In the genomic region with DNA sequence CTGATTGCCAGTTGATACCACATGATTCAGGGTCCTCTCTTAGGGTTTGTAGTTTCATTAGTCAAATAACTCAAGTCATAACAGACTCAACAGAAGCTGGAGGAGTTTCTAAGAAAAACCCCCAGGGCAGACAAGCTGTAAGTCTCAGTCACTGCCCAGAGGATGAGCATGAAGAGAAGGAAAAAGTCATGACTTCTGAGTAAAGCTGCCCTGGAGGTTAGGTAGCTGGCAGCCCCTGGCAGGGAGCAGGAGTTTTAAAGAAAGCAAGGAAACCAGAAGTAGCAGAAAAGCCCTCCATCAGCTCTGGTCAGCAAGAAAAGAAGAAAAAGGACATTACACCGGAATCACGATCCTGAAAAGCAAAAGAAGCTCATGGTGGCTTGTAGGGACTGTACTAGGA, we compare ENCODE assay signal across 24 mouse cellular contexts. TPM values are rescaled to one million over a fixed set of nuclear protein-coding genes. Genes with fewer than 3 reads are reported as not detected.
A peak's percentile ranks its signal among the peaks of the same experiment; 100 is the strongest.
DNase-seq lines count a peak whose midpoint lies in the region; ATAC-seq and TF ChIP-seq lines count a peak whose summit lies in the region.
"Had no signal": no experiment of that assay in that cellular context is flagged by ENCODE, and none has a peak within 500 bp of the region (broad histone marks: within the 10 kb centered on the region; RNA-seq: fewer than 3 reads in every experiment).

No protein-coding gene starts in this region.

- no peaks in the 10 kb centered on the region for H3K36me3 ChIP-seq in lung, embryonic 16.5 days (ENCODE audit: control insufficient read depth, insufficient read depth, low read length)
- no peaks in the 10 kb centered on the region for H3K36me3 ChIP-seq in stomach, embryonic 15.5 days
- no peaks in the 10 kb centered on the region for H3K36me3 ChIP-seq in stomach, postnatal 0 days (ENCODE audit: control insufficient read depth, insufficient read depth, low read length)
- H3K36me3 ChIP-seq: embryonic facial prominence, embryonic 13.5 days; embryonic facial prominence, embryonic 15.5 days; forebrain, embryonic 10.5 days; forebrain, embryonic 12.5 days; G1E had no signal

- H3K9me3 ChIP-seq in lung, embryonic 16.5 days (ENCODE audit: control insufficient read depth, low read length): peaks cover 2% of the 10 kb centered on the region; the same call in 1 of the 2 replicates
- H3K9me3 ChIP-seq in stomach, embryonic 15.5 days: no peaks in the 10 kb centered on the region
- no peaks in the 10 kb centered on the region for H3K9me3 ChIP-seq in stomach, postnatal 0 days (ENCODE audit: control insufficient read depth, low read length)
- H3K9me3 ChIP-seq: embryonic facial prominence, embryonic 13.5 days; embryonic facial prominence, embryonic 15.5 days; forebrain, embryonic 10.5 days; forebrain, embryonic 12.5 days; G1E had no signal

- TF ChIP-seq EP300 in stomach, postnatal 0 days (optimal IDR thresholded peaks at IDR 0.05): no peak

- peak overlapping the region; percentile 21 for H3K27ac ChIP-seq in lung, embryonic 16.5 days (ENCODE audit: low read length)
- H3K27ac ChIP-seq in stomach, embryonic 15.5 days: peak overlapping the region; percentile 48; the same call in 1 of the 2 replicates
- H3K27ac ChIP-seq in stomach, postnatal 0 days (replicated peaks): no peak overlapping the region
- H3K27ac ChIP-seq: embryonic facial prominence, embryonic 13.5 days; embryonic facial prominence, embryonic 15.5 days; forebrain, embryonic 12.5 days had no signal

- H3K4me1 ChIP-seq in lung, embryonic 16.5 days (replicated peaks; ENCODE audit: control insufficient read depth, insufficient read depth, low read length): peaks cover 14% of the 10 kb centered on the region
- peaks cover 3% of the 10 kb centered on the region; the same call in 1 of the 2 replicates for H3K4me1 ChIP-seq in stomach, embryonic 15.5 days
- no peaks in the 10 kb centered on the region for H3K4me1 ChIP-seq in stomach, postnatal 0 days (replicated peaks; ENCODE audit: control insufficient read depth, insufficient read depth)

- no peak for DNase-seq in lung, postnatal 14 days
- no peak for DNase-seq in stomach, postnatal 0 days (ENCODE audit: low spot score)
- no peak for DNase-seq in frontal cortex, postnatal 14 days (ENCODE audit: low spot score in 2 of 2)
- DNase-seq: adrenal gland, adult 2 months; adrenal gland, postnatal 10 days; adrenal gland, postnatal 25 days; B cell, adult 2 months; cerebellum, adult 11 months; cerebellum, adult 18-20 months; cerebellum, adult 8-10 months; cerebellum, adult 9-11 months; cerebellum, postnatal 14 days; cerebellum, postnatal 36 days; embryo, embryonic 11 days had no signal

- ATAC-seq in lung, embryonic 16.5 days (ENCODE audit: low read depth): peak; percentile 17; the same call in 1 of the 2 replicates
- ATAC-seq in stomach, embryonic 15.5 days (ENCODE audit: insufficient read depth, low FRiP score, low read depth): no peak
- ATAC-seq in stomach, postnatal 0 days (ENCODE audit: low FRiP score, low TSS enrichment): no peak
- ATAC-seq: CD4-positive, CD25-positive, alpha-beta regulatory T cell, adult 4 months had no signal

- 88% methylated on average over 2 of the region's 2 CpGs for WGBS in lung, embryonic 16.5 days
- WGBS in stomach, embryonic 15.5 days: 91% methylated on average over 2 of the region's 2 CpGs
- WGBS in stomach, postnatal 0 days: 90% methylated on average over 2 of the region's 2 CpGs

- no peak for TF ChIP-seq CTCF in stomach, postnatal 0 days (IDR thresholded peaks at IDR 0.05; ENCODE audit: low read depth)

- no peak overlapping the region for H3K4me2 ChIP-seq in lung, embryonic 16.5 days (ENCODE audit: low read depth, low read length)
- H3K4me2 ChIP-seq in stomach, embryonic 15.5 days: no peak overlapping the region
- H3K4me2 ChIP-seq in stomach, postnatal 0 days (replicated peaks; ENCODE audit: low read depth): no peak overlapping the region
- H3K4me2 ChIP-seq: embryonic facial prominence, embryonic 13.5 days; embryonic facial prominence, embryonic 15.5 days; forebrain, embryonic 12.5 days had no signal

- H3K4me3 ChIP-seq in lung, embryonic 16.5 days (ENCODE audit: low read length): no peak overlapping the region
- no peak overlapping the region for H3K4me3 ChIP-seq in stomach, embryonic 15.5 days (replicated peaks)
- no peak overlapping the region for H3K4me3 ChIP-seq in stomach, postnatal 0 days (ENCODE audit: low read depth, low read length)
- H3K4me3 ChIP-seq: embryonic facial prominence, embryonic 13.5 days; embryonic facial prominence, embryonic 15.5 days; erythroblast, embryonic 14.5 days; forebrain, embryonic 10.5 days; forebrain, embryonic 12.5 days had no signal

- peak overlapping the region; percentile 20; the same call in 1 of the 2 replicates for H3K9ac ChIP-seq in lung, embryonic 16.5 days (ENCODE audit: low read length)
- H3K9ac ChIP-seq in stomach, embryonic 15.5 days: no peak overlapping the region
- H3K9ac ChIP-seq in stomach, postnatal 0 days (ENCODE audit: low read length): no peak overlapping the region
- H3K9ac ChIP-seq: embryonic facial prominence, embryonic 13.5 days; embryonic facial prominence, embryonic 15.5 days; forebrain, embryonic 12.5 days had no signal

- no peaks in the 10 kb centered on the region for H3K27me3 ChIP-seq in lung, embryonic 16.5 days (ENCODE audit: control insufficient read depth, insufficient read depth, low read depth, low read length)
- H3K27me3 ChIP-seq in stomach, embryonic 15.5 days (replicated peaks): no peaks in the 10 kb centered on the region
- no peaks in the 10 kb centered on the region for H3K27me3 ChIP-seq in stomach, postnatal 0 days (ENCODE audit: control insufficient read depth, insufficient read depth, low read length)
- H3K27me3 ChIP-seq: CH12.LX; embryonic facial prominence, embryonic 13.5 days; embryonic facial prominence, embryonic 15.5 days; forebrain, embryonic 12.5 days had no signal

RNA-seq across cellular contexts. Expression of a gene that starts 50.2 kb away (rescaled TPM):
- 17.1 and 17.4 TPM in 2 replicates for polyA plus RNA-seq in lung, embryonic 16.5 days (2015; fragmentation: Nextera tagmentation; extraction: Ambion mirVana)
- polyA plus RNA-seq in stomach, embryonic 15.5 days (2015; fragmentation: Nextera tagmentation; extraction: Ambion mirVana): 19.0 and 19.4 TPM in 2 replicates
- polyA plus RNA-seq in stomach, postnatal 0 days (2015; fragmentation: Nextera tagmentation; extraction: Ambion mirVana): 9.8 and 11.1 TPM in 2 replicates
